Mouse (Mus musculus) ES-E14 (cell line): ENCODE measurements at regions not wholly inside any gene's neighbourhood (a gene's known extent, or its start where the extent isn't known, plus 50 kb on each side); places are given as distances from the start of the nearest gene placed in this dataset.

ENCODE experiments used
- DNase-seq: peaks from one replicate; pipeline ENCODE4 v3.0.0-alpha.2; 2013; ENCODE audit warnings: low read depth, low spot score
- H3K27ac ChIP-seq: 2 replicates; pipeline ENCODE4 v1.5.1; 2012; ENCODE audit warnings: low read depth, mild to moderate bottlenecking, low read length, moderate library complexity, mixed read lengths; ENCODE audit not compliant: poor library complexity, insufficient read depth, severe bottlenecking
- H3K36me3 ChIP-seq: 2 replicates; pipeline ENCODE4 v1.6.1; 2012; ENCODE audit warnings: mild to moderate bottlenecking, low read length, moderate library complexity, mixed read lengths; ENCODE audit not compliant: control insufficient read depth, poor library complexity, insufficient read depth, severe bottlenecking
- H3K4me1 ChIP-seq, 2 experiments: fragments of 150-350 bp in 1 of 2; sonication (generic) in 1 of 2; 2 replicates each; pipeline ENCODE4 v1.6.1; 2012; ENCODE audit warnings: low read length in 2 of 2, mild to moderate bottlenecking in 1 of 2, mixed read lengths in 1 of 2; ENCODE audit not compliant: control insufficient read depth in 2 of 2, insufficient read depth in 2 of 2, poor library complexity in 1 of 2
- H3K4me3 ChIP-seq, 2 experiments: fragments of 150-350 bp in 1 of 2; sonication (generic) in 1 of 2; 2 replicates each; pipeline ENCODE4 v1.5.1; 2012; ENCODE audit warnings: low read length in 2 of 2, low read depth in 1 of 2, mild to moderate bottlenecking in 1 of 2, mixed read lengths in 1 of 2; ENCODE audit not compliant: insufficient read depth in 1 of 2, poor library complexity in 1 of 2, severe bottlenecking in 1 of 2
- H3K9ac ChIP-seq: 2 replicates; pipeline ENCODE4 v1.6.1; 2012; ENCODE audit warnings: low read depth, mild to moderate bottlenecking, low read length, mixed read lengths; ENCODE audit not compliant: poor library complexity, insufficient read depth, severe bottlenecking
- H3K9me3 ChIP-seq: fragments of 150-350 bp; sonication (generic); 2 replicates; pipeline ENCODE4 v1.6.1; 2012; ENCODE audit warnings: low read depth, mild to moderate bottlenecking, low read length; ENCODE audit not compliant: control insufficient read depth, insufficient read depth
- CHD2 ChIP-seq: IDR thresholded peaks from 2 replicates; pipeline ENCODE4 v1.6.1; 2014; ENCODE audit warnings: mild to moderate bottlenecking, low read depth, low read length, inconsistent platforms
- HCFC1 ChIP-seq: IDR thresholded peaks from 2 replicates; pipeline ENCODE4 v1.6.1; 2012; ENCODE audit warnings: low read length, inconsistent platforms, borderline replicate concordance; ENCODE audit not compliant: insufficient read depth
- MAFK ChIP-seq: IDR thresholded peaks from 2 replicates; pipeline ENCODE4 v1.6.1; 2014; ENCODE audit warnings: mild to moderate bottlenecking, low read depth, low read length, inconsistent platforms; ENCODE audit not compliant: insufficient read depth
- ZC3H11A ChIP-seq: IDR thresholded peaks from 2 replicates; pipeline ENCODE4 v1.6.1; 2012; ENCODE audit warnings: low read depth, mild to moderate bottlenecking, inconsistent platforms, low read length, borderline replicate concordance
- ZNF384 ChIP-seq: IDR thresholded peaks from 2 replicates; pipeline ENCODE4 v1.6.1; 2012; ENCODE audit warnings: low read depth, low read length, inconsistent platforms
- in situ Hi-C, 2 experiments: fragments of 600-800 bp; cut with MboI; formaldehyde crosslinking; loops; one replicate each; pipeline ENCODE4 v1.15.1; 2025; ENCODE audit warnings: low sequenced_read_pairs in 2 of 2, inconsistent platforms in 1 of 2; ENCODE audit not compliant: unreplicated experiment in 2 of 2

- Histone ChIP-seq H3K9me3 (no peaks in the 10 kb centered on the region), H3K36me3 (no peaks in the 10 kb centered on the region), H3K4me3 (no peak overlapping the region), H3K4me1 (peaks cover 2% of the 10 kb centered on the region in 2 experiments; a peak in 2 of 4 replicates), H3K27ac (no peak overlapping the region; the same call in 1 of the 2 replicates), H3K9ac (no peak overlapping the region)
- in situ Hi-C loops: no loop called here
- TF ChIP-seq ZNF384: no peak
- no peak for TF ChIP-seq HCFC1
- TF ChIP-seq ZC3H11A: no peak
- no peak for TF ChIP-seq MAFK
- no peak for TF ChIP-seq CHD2
- no peak for DNase-seq
Observed at GRCm38 (mm10) chr11:32913071-32913470, 88.7 kb upstream of the Smim23 start.

- Histone ChIP-seq H3K36me3 (no peaks in the 10 kb centered on the region), H3K4me1 (peaks cover 2 to 5% of the 10 kb centered on the region in 2 experiments; a peak in 2 of 4 replicates), H3K27ac (no peak overlapping the region), H3K9me3 (no peaks in the 10 kb centered on the region), H3K4me3 (no peak overlapping the region), H3K9ac (no peak overlapping the region)
- no peak for TF ChIP-seq CHD2
- TF ChIP-seq ZC3H11A: no peak
- TF ChIP-seq ZNF384: no peak
- no peak for TF ChIP-seq HCFC1
- TF ChIP-seq MAFK: no peak
- in situ Hi-C loops: no loop called here
- DNase-seq: no peak
Observed at GRCm38 (mm10) chr11:32911791-32912190, 87.4 kb upstream of the Smim23 start.

GRCm38 (mm10) chr11:32908723-32909411 is 84.5 kb upstream of the Smim23 start:
- H3K36me3 ChIP-seq: no peaks in the 10 kb centered on the region
- H3K9ac ChIP-seq: no peak overlapping the region
- TF ChIP-seq ZNF384: peak; percentile 89
- no peak for TF ChIP-seq MAFK
- H3K4me1 ChIP-seq: peaks cover 2 to 5% of the 10 kb centered on the region in 2 experiments; a peak in 2 of 4 replicates
- in situ Hi-C loops: no loop called here
- DNase-seq: no peak
- H3K27ac ChIP-seq: no peak overlapping the region
- no peaks in the 10 kb centered on the region for H3K9me3 ChIP-seq
- no peak overlapping the region for H3K4me3 ChIP-seq

- peaks cover 2 to 5% of the 10 kb centered on the region in 2 experiments; a peak in 2 of 4 replicates for H3K4me1 ChIP-seq
- no peaks in the 10 kb centered on the region for H3K36me3 ChIP-seq
- H3K9me3 ChIP-seq: no peaks in the 10 kb centered on the region
- TF ChIP-seq MAFK (no peak), HCFC1 (no peak), CHD2 (no peak), ZNF384 (no peak), ZC3H11A (no peak)
- no peak overlapping the region for H3K27ac ChIP-seq
- no peak overlapping the region for H3K9ac ChIP-seq
- no peak overlapping the region for H3K4me3 ChIP-seq
- in situ Hi-C loops: no loop called here
- no peak for DNase-seq
Observed at GRCm38 (mm10) chr11:32907520-32908233, 83.3 kb upstream of the Smim23 start.
